Mouse (Mus musculus) lung, adult 2 months (tissue): Measurements from ENCODE around the gene Olfr987. TPM values are rescaled to one million over a fixed set of nuclear protein-coding genes. Genes with fewer than 3 reads are reported as not detected.
"Not testable (repeated sequence)": the region's sequence is repeated elsewhere in the genome, so short reads cannot be mapped to it uniquely, and the experiment has no call there.

ENCODE experiments used
- DNase-seq: peaks from one replicate; pipeline ENCODE4 v3.0.0; 2022
- H3K4me1 ChIP-seq: fragments of 200-500 bp; 2 replicates; pipeline ENCODE4 v1.6.1; 2011; ENCODE audit warnings: low read length; ENCODE audit not compliant: control insufficient read depth, insufficient read depth
- H3K4me3 ChIP-seq: fragments of 200-500 bp; replicated peaks from 2 replicates; pipeline ENCODE3; 2011; ENCODE audit warnings: low read depth, mild to moderate bottlenecking, control low read depth, low read length; ENCODE audit errors: extremely low read depth
- CTCF ChIP-seq: fragments of 200-500 bp; IDR thresholded peaks from 2 replicates; pipeline ENCODE4 v1.5.1; 2011; ENCODE audit warnings: mild to moderate bottlenecking, low read length, control low read depth; ENCODE audit not compliant: insufficient read depth
- POLR2A ChIP-seq: fragments of 200-500 bp; IDR thresholded peaks from 2 replicates; pipeline ENCODE4 v1.6.1; 2011; ENCODE audit warnings: low read depth, mild to moderate bottlenecking, control low read depth, low read length, borderline replicate concordance; ENCODE audit errors: extremely low read depth
- WGBS: fragments of 180-500 bp; shearing (Covaris S2); methylation state at CpG from one replicate; pipeline ENCODE4 v1.1.7; 2018; 5-methylcytosine and 5-hydroxymethylcytosine counted together
- polyA plus RNA-seq: library from polyadenylated mRNA; depleted of rRNA; stranded (reverse); fragments of >200 nt; gene quantifications from 2 replicates; pipeline ENCODE4 v1.2.3, GENCODE M21; 2012; rRNA removed

Gene Olfr987
- polyA plus RNA-seq, result not detected in 2 replicates

DNA sequence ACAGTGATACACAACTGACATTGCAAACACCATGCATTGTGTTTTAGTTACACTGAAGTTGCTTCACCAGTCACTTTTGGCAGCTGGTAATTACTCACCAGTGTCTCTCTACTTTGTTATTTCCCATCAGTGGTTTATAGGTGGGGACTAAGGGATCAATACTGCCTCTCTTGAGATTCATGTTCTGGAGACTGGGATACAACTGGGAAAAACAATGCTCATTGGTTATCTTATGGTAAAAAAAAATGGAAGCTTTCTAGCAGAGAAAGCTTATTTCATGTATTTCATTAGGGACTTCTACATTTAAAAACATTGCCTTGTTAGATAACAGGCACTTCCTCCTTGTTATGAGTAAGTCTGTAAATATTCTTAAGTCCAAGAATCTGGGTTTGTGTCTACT, at the start of gene Olfr987:
TSS of gene Olfr987 (minus strand) at position 101 of the 400 bp plus-strand sequence.
- not testable (repeated sequence) for DNase-seq, H3K4me1 ChIP-seq, H3K4me3 ChIP-seq

DNA sequence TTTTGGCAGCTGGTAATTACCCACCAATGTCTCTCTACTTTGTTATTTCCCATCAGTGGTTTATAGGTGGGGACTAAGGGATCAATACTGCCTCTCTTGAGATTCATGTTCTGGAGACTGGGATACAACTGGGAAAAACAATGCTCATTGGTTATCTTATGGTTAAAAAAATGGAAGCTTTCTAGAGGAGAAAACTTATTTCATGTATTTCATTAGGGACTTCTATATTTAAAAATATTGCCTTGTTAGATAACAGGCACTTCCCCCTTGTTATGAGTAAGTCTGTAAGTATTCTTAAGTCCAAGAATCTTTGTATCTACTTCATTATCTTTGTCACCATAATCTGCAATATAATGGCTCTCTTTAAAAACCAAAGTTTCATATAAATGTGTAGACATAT, 24.0 kb upstream of the Olfr987 start, which contains the start of gene Olfr988:
TSS of gene Olfr988 (minus strand) at position 101 of the 400 bp plus-strand sequence.
- not testable (repeated sequence) for H3K4me1 ChIP-seq, H3K4me3 ChIP-seq, DNase-seq

DNA sequence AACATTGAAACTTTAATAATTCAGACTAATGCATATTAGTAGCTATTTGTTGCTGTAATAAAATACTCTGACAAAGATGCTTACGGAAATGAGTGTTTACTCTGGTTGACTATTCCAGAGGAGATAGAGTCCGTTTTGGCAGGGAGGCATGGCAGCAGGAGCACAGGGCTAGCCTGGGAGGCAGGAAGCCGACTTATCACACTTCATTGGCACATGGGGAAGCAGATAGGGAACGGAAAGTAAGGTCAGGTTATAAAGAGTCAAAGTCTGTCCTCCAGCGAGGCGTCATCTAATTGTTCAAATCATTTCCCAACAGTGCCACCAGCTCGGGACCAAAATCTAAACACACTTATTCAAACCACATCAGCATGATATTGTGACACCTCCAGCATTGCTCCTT, 857 bp upstream of the Olfr987 start:
- WGBS, result 29% methylated on average over 7 of the region's 7 CpGs
- Histone ChIP-seq H3K4me3 (no peak overlapping the region), H3K4me1 (no peaks in the 10 kb centered on the region)
- no peak for DNase-seq
- TF ChIP-seq POLR2A (no peak), CTCF (no peak)

DNA sequence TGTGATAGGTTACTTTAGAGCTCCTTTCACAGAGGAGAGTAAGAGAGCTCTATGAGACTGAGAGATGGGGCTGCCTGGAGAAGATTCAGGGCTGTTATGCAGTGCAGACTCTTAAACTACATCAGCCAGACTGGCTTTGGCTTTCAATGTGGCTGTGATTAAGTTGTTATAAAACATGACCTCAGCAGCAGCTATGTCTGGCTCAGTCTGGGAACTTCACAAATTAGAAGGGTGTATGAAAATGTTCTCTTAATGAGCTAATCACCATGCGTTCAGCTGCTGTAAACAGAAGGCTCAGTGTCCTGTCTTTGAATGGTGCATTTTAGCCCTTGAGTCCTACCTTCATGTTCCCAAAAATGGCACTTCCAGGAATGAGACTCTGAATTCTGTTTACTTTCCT, 20.0 kb downstream of the Olfr987 start:
- no peak for TF ChIP-seq POLR2A
- no peak for TF ChIP-seq CTCF
- Histone ChIP-seq H3K4me3 (no peak overlapping the region), H3K4me1 (no peaks in the 10 kb centered on the region)
- DNase-seq, result no peak
- 60% methylated on average over 1 of the region's 1 CpGs for WGBS

DNA sequence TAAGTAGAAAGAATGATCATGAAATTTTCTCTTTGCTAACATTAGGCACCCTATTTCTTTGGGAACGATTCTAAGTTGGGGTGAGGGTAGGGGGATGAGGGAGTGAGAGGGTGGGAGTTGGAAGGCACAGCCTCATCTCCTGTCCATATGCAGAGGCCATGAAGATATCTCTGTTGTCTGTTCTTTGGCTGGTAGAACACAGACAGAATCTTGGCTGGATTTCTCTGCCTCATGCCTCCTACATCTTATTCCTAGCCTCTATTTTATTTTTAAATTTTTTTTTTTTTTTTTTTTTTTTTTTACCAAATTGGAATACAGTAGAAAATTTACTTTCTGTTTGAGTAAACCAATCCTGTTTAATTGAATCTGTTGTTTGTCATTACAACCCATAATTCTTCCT, 53.7 kb downstream of the Olfr987 start:
- Histone ChIP-seq H3K4me3 (no peak overlapping the region), H3K4me1 (no peaks in the 10 kb centered on the region)
- TF ChIP-seq CTCF (no peak), POLR2A (no peak)
- no peak for DNase-seq
- whole genome bisulfite sequencing, result 52% methylated on average over 1 of the region's 1 CpGs

DNA sequence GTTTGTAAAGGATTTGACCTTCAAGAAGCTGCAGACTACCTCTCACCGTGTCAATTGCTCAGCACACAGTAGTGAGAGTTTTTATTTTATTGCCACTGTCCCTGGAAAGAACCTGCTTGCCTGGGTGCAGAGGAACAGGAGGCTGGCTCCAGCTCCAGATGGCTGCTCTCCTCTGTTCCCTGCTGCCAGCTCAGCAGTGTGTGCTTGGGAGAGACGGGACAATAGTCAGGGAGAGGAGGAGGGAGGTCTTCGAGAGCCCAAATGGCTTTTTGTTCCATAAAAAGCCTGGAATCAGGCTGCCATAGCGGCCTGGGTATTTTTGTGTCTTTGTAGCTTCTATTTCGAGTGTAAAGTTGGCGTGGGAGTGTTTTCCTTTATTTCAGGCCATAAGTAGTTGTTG, 54.5 kb downstream of the Olfr987 start:
- no peak overlapping the region for H3K4me3 ChIP-seq
- no peak for DNase-seq

GRCm38 (mm10) chr2:85283631-85284466, 55.3 kb downstream of the Olfr987 start:
- no peaks in the 10 kb centered on the region for H3K4me1 ChIP-seq
- H3K4me3 ChIP-seq, result no peak overlapping the region
- WGBS, result 75% methylated on average over 8 of the region's 8 CpGs
- no peak for TF ChIP-seq POLR2A
- DNase-seq, result no peak

More for the DNA sequence above, 54.5 kb downstream of the Olfr987 start:
- TF ChIP-seq POLR2A (no peak), CTCF (no peak)
- no peaks in the 10 kb centered on the region for H3K4me1 ChIP-seq
- WGBS, result 25% methylated on average over 6 of the region's 6 CpGs

DNA sequence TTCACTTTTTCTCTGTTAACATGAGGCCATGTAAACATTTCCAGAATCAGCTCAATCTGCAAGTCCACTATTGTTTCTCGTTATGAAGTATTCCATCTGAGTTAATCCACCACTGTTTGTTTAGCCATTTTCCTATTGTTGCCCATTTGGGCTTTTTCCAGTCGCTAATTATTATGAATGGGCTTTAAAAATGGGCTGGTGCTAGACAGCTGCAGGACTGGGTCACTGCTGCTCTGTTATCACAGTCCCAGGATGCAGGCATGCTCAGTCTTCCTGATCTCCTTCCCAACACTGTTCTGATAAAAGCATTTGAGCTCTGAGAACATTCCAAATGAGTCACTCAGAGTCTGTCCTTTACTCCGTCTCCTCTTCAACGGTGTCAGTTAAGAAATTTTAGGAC, 58.1 kb downstream of the Olfr987 start:
- TF ChIP-seq CTCF (no peak), POLR2A (no peak)
- Histone ChIP-seq H3K4me1 (no peaks in the 10 kb centered on the region), H3K4me3 (no peak overlapping the region)
- 30% methylated on average over 4 of the region's 4 CpGs for WGBS
- no peak for DNase-seq

Other genes with a start within 250 kb of the Olfr987 start
- 62.0 and 66.0 TPM in 2 replicates for gene Aplnr, start 203.1 kb downstream of the Olfr987 start, polyA plus RNA-seq
- 0.14 and 0.21 TPM in 2 replicates for gene Lrrc55, start 142.1 kb downstream of the Olfr987 start, polyA plus RNA-seq
- not detected in 2 replicates for gene Olfr988, start 23.9 kb upstream of the Olfr987 start, polyA plus RNA-seq
- gene Olfr992, start 70.2 kb upstream of the Olfr987 start, polyA plus RNA-seq, result not detected in 2 replicates
- gene Olfr993, start 75.6 kb upstream of the Olfr987 start, polyA plus RNA-seq, result not detected in 2 replicates
- gene Olfr994, start 97.1 kb upstream of the Olfr987 start, polyA plus RNA-seq, result not detected in 2 replicates
- not detected in 2 replicates for gene Olfr995, start 104.3 kb upstream of the Olfr987 start, polyA plus RNA-seq
- 0.06 and 5.1 TPM in 2 replicates for gene 4833423E24Rik, start 179.7 kb upstream of the Olfr987 start, polyA plus RNA-seq
- gene Olfr996, start 239.9 kb upstream of the Olfr987 start, polyA plus RNA-seq, result not detected in 2 replicates
- not detected in 2 replicates for gene Olfr998, start 249.6 kb upstream of the Olfr987 start, polyA plus RNA-seq